Mouse (Mus musculus) right cerebral cortex, adult 2 months (tissue): Measurements from ENCODE around the gene Chd5.

Experiments
- DNase-seq, 2 experiments: peaks; one replicate each; pipeline ENCODE4 v3.0.0; 2021 to 2022; ENCODE audit warnings: low spot score in 2 of 2

Chd5 gene

DNA sequence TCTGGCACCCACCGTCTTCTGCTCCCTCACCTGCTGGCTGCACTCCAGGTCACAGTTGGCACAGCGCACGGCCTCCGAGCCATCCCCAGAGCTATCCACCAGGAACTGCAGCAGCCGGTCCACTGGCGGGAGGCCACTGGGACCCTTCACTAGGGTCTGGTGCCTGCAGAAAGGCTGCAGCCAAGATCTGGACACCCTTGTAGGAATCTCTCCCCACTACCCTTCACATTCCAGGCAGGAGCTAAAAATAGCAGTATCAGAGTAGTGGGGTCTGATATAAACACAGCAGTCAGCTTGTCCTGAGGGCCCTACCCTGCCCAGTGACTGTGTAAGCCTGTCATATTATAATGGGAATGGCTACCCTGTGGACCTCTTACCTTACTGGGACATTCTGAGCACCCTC lies 20.8 kb upstream of the Chd5 start:
- DNase-seq: no peak

DNA sequence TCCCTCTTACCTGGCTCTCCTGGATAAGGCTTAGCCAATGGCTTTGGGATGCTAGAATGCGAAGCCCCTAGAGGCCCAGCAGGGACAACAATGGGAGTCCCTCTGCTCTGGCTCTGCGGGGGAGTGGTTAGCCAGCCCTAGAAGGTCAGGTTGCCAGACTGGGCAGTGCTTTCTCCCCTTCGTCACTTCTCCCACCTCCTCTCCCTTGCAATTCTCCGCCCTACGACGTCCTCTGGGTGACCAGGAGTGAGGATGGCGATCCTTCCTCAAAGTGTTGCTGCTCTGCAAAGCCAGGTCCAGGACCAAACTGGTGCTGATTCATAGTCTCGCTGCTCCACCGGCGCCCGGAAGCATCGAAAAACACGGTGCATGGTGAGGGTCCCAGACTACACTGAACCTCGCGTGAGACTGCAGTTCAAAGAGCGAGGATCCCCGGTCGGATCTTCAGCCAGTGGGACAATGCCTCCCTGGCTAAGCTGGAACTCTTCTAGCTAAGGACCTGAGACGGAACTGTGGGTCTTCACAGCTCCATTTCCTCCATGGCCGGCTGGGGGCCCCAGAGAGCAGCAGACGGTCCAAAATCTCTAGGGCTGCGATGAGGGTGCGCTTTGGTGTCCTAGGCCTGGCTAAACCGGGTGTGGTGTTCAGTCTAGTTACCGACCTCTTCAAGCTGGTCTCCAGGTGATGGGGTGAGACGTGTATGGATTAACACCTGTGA lies 19.8 kb upstream of the Chd5 start, which contains the start of gene Rnf207:
TSS of gene Rnf207 (minus strand) at position 477 of the 718 bp plus-strand sequence.
- peak; percentile 57 to 68 for DNase-seq

DNA sequence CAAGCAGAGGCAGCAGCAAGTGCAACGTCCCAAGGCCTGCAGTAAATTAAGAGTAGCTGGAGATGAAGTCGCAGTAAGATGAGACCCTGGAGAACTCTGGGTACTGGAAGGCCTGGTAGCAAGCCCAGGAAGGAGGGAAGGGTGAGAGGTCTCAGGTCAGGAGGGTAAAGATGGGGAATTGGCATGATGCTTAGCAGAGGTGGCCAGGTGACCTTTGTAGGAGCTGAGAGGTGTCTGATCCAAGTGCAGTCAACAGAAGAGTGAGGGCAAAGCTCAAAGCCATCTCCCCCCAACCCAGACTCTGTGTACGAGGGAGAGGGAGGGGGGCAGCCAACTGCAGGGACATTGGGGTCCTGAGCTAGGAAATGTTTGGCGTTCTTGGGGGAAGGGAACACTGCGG lies 17.0 kb upstream of the Chd5 start:
- DNase-seq: no peak

DNA sequence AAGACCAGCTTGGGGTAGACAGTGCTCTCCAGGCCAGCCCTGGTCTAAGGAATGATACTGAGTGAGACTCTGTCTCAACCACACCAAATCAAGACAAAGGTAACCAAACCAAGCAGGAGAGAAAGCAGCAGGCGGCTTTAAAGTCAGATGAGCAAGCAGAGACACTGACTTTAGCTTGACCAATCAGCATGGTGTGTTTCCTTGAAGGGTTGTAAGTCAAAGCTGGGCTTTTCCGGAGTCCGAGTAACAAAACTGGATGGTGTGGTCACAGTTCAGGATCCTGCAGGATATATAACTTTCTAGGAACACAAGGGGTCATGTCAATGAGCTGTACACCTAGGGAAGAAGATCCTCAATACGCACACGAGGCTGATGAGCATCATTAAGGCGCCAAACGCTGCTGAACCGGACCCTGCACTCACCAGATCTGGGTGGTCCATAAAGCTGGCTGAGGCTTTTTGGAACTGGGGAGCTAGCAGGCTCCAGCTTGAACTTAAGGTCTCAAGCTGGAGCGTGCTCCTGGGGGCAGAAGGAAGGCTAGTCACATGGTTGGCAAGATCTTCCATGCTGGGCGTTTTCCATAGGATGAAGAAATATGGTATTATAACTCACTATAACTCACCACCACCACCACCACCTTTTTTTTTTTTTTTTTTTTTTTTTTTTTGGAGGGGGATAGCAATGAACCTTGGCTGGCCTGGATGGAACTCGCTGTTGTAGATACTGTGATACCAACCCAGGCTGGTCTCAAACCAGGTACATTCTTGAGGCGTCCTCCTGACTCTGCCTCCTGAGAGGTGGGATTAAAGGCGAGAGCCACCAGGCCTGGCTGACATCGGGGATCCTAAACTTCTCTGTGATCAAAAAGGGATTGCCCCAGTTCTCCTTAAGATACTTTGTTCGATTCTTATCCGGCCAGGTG lies 13.5 kb upstream of the Chd5 start:
- DNase-seq: no peak

DNA sequence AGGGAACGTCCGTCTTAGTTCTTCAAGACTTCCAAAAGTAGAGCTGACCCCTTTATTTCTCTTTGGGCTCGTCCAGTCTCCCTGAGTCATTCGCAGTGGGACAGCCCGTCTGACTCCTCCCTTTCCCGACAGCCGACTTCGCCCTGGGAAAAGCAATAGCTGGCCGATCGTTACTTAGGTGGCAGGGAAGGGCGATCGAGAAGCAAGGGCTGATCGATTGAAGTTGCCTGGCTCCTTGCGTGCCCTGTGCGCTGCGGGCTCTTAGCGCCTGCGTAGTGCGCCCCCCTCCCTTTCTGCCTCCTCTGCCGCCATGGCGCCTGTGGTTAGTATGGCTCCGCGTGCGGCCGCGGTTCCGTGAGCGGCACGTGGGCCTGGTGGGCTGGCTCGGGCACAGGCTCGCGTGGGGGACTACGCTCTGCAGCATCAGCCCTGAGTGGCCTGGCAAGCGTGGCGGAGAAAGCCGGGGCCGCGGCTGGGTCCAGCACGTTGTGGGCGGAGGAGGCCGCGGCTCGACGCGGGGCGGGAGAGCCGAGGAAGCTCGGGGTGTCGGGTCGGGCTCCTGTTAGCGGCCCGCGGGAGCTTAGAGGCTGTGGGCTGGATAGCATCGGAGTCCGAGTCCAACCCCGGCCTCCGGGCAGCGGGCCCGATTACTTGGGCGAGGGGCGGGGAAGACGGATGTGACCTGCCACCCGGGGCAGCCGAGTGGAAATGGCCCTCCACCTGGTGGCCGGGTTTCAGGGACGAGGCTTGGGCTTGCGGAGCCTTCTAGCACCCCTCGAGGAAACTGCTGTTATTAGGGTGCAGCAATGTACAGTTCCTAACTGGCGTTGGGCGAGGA lies 12.7 kb upstream of the Chd5 start, which contains the start of gene Rpl22:
TSS of gene Rpl22 (plus strand) at position 169 of the 838 bp plus-strand sequence.
- DNase-seq: peak; percentile 96

DNA sequence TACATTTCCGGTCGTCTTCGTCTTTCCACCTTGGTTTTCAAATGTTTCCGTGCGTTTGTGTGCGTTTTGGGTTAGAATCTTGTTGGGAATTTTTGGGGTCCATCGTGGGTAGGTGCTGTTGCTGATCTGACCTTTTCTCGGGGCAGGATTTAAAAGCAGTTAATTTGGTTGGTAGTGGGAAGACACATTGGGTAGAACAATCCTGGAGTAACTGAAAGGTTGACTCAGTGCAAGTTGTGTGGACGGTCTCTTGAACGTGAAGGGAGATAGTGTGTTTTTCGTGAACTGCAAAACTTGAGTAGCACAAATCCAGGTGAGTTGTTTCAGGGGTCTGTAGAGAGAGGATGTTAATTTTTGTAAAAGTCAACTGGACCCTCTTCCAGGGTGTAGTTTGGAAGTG lies 11.9 kb upstream of the Chd5 start:
- DNase-seq: no peak

DNA sequence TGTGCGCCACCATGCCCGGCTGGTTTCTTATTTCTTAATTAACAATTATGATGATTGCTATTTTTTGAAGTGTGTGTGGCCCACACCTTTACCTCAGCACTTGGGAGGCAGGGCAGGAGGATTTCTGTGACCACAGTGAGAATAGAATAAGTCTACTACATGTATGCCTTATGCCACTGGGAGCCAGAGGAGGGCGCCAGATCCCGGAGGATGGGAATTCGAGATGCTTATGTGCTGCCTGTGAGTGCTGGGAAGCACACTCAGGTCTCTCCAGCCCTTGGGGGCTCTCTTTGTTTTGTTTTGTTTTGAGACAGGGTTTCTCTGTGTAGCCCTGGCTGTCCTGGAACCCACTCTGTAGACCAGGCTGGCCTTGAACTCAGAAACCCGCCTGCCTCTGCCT lies 9.8 kb upstream of the Chd5 start:
- no peak for DNase-seq

DNA sequence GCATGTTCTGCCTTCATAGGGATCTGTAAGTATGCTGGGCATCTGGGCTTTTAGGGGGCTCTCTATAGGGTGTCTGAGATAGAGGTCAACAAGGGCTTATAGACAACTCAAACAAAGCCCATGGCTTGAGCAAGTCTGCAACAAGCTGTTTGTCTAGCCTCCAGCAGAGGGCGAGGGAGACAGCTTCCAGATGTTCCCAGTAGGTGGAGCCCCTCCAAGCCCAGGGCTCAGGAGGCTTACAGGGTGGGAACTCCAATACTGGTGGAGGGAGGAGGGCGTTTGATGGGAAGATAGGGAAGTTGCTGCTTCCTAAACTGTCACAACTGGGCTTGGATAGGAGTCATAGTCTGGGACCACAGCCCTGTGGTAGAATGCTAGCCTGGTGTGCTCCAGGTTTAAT lies 5.5 kb upstream of the Chd5 start:
- peak in 1 of 2 experiments; percentile 81 for DNase-seq

DNA sequence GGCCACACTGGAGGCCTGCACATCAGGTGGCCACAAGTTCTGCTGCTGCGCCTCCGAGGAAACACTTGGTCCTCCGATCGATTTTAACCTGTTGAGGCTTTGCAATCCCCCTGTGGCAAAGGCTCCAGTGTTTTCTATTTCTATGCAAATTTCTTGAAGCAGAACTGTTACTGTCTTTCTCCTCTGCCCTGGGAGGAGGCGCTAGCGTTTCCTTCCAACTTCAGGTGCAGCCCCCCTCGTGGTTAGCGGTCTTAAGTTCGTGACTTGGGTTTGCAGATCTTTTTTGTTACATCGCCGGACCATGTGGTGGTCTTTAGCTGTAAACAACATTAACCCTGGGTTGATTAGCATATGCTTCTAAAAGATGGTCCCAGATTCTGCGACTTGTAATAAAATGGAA lies 4.9 kb upstream of the Chd5 start:
- no peak for DNase-seq

DNA sequence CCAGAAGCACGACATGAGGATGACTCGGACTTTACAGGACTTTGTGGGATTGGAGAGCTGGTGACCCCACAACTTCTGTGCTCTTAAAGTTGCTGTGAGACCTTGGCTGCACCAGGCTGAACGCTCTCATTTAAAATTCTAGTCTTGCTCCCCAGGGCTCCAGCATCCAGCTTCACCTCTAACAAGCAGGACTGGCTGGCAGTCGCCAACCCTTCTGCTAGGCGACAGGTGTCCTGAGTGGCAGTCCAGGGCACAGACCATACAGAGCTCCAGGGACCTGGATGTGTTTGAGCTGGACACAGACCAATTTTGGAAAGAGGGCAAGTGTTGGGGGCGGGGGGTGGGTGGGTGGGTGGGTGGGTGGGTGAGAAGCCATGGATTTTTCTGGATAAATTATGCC lies 679 bp upstream of the Chd5 start:
- no peak for DNase-seq

DNA sequence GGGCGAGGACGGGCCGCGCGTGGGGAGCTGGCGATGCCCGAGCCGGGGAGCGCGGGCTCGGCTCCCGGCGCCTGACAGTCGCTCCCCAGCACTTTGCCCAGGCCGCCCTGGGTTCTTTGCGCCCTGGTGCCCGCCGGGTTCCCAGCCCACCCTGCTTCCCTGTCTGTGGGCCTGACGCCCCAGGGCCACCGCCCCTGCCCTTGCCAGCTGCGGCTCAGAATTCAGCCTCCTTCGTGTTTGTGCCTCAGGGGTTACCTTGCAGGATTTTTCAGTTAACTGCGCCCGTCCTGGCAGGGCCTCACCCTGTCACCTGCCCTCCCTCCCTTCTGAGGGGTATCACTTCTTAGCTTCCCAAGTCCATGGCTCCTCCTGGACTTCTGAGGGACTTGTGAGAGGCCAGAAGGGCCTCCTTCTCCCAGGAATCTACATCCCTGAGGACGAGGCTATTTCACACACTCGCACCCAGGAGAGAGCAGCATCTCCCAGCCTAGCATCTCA lies 891 bp downstream of the Chd5 start:
- DNase-seq: no peak

DNA sequence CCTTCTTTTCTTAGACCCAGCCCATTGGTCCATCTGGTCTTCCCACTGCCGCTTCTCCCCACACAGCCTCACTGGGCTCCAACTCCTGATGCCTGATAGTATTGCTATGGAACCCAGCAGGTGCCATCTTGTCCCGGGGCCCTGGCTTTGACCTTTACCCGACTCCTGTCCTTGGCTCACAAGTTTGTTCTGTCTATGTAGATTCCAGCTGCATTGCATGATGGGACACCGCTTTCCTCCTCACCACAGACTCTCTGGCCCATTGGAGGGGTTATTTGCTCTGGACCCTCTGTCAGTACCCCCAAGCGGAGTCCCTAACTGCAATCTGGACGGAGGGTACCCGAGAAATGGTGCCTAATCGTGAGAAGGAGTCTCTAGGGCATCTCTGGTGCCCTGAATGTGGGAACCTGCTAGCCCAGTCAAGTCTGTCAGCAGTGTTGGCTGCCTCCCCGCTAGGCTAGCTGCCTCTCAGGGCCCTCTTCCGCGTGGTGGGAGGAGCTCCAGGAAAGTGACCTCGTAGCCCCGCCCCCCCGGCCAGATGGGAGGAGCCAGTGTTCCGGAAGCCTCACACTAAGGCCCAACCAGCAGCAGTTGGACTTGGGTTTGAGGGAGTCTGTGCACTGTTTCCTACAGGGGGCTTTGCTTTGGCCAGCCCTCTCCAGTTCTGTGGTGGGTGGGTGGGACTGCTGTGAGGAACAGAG lies 2.3 kb downstream of the Chd5 start:
- DNase-seq: no peak

DNA sequence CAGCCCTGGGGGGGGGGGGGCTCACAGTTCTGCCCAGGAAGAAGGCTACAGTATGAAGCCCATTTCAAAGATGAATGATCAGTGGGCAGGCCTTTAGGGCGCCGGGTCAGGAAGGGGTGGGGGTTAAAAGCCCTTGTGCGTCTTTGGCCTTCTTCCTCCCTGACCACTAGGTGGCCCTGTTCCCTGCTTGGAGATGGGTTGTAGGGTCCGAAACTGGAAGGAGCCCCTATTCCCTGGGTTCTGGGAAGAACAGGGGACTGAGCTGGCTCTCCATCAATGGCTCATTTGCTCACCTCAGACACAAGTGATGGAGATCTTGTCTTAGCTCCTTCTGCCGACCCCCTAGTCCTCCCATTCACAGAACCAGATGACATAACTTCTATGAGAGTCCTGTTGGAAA lies 4.8 kb downstream of the Chd5 start:
- no peak for DNase-seq

DNA sequence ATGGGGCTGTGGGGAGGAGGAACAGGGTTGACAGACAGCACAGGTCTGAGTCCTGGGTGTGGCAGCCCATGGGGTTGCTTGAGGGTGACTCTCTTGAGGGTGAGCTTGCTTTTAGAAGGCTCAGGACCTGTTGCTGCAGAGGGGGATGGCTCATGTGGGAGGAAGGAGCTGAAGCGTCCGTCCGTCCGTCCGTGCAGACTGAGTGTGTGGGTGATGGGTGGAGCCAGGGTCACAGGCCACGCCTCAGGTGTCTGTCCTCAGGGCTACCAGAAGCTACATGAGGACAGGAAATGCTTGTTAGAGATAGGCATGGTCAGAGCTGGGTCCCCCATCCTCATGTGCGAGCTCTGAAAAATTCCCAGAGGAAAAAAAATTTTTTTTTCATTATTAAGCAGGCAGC lies 6.2 kb downstream of the Chd5 start:
- no peak for DNase-seq

DNA sequence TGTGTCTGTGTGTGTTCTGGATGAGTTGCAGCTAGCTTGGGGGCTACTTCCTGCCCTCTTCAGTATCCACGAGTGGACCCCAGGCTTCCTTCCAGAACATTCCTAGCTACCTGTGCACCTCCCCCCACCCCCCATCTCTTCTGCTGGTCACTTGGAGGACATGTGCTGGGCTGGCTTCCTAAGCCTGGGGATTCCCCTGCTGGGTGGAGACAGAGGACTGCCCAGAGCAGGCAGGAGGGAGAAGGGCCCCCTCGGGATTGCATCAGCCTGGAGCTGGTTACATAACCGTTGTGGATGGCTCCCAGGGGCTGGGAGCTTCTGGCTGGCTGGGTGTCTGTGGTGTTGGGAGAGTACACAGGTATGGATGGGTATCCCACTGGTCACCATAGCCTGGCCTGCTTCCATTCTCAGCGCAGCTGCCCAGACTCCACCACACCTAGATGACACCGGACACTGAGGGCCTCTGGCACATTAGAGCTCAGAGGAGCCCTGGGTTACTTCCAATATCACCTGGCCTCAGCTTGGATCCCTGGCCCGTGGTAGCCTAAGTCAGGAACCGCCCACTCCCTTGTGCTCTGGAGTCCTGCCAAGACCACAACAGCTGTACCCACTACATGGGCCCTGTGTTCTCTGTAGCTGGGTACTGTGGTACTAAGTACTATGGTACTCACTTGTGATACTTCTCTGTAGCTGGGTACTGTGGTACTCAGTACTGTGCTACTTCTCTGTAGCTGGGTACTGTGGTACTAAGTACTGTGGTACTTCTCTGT lies 6.9 kb downstream of the Chd5 start:
- DNase-seq: peak; percentile 62 to 64

DNA sequence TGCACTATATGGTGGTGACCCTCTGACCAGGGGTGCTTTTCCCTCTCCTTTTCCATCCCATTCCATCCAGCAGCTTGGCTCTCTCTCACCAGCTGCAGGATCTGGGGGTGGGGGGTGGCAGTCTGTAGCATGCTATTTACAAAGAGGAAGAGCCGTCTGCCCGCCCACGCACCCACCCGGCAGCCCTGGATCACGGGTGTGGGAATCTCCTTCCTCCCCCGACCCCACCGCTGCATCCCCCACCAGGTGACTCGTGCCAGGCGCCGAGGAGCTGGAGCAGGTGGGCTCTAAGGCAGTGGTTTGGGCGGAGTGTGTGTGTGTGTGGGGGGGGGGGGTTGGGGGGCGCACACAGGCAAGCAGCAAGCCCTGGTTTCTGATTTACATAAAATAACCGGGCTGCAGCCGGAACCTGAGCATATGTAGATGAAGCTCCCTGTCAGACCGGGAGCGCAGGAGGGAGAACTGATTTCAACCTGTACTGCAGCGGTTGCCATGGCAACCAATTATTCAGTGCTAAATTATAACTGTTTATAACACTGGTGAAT lies 11.5 kb downstream of the Chd5 start:
- peak; percentile 82 for DNase-seq

DNA sequence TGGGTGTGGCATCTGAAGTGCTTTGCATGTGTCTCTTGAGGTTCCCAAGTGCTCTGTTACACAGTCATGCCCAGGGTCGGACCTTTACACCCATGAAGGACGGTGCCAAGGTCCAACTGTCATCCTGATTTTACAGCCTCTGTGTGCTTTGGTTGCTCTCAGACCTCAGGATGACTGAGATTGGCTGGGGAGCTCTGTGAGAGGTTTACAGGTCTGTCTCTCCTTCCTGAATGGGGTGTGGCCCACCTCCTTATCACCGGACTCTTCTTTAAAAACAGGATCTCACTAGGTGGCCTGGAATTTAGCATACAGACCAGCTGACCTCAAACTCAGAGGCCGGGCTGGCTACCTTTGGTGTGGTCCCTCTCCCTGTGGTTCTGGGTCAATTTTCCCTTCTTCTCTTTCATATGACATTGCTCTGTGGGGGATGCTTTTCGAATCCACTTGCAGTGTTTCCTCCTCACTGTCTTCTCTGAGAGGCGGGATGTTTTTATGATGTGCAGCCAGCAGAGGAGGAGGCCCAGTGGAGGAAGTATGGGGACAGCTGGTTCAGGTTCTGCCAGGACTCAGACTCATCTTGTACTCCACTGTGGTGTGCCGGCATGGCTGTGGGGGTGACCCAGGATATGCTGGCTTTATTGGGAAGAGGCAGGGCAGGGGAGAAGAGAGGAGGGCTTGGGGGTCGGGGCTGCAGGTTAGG lies 12.4 kb downstream of the Chd5 start:
- DNase-seq: peak; percentile 46 to 56

DNA sequence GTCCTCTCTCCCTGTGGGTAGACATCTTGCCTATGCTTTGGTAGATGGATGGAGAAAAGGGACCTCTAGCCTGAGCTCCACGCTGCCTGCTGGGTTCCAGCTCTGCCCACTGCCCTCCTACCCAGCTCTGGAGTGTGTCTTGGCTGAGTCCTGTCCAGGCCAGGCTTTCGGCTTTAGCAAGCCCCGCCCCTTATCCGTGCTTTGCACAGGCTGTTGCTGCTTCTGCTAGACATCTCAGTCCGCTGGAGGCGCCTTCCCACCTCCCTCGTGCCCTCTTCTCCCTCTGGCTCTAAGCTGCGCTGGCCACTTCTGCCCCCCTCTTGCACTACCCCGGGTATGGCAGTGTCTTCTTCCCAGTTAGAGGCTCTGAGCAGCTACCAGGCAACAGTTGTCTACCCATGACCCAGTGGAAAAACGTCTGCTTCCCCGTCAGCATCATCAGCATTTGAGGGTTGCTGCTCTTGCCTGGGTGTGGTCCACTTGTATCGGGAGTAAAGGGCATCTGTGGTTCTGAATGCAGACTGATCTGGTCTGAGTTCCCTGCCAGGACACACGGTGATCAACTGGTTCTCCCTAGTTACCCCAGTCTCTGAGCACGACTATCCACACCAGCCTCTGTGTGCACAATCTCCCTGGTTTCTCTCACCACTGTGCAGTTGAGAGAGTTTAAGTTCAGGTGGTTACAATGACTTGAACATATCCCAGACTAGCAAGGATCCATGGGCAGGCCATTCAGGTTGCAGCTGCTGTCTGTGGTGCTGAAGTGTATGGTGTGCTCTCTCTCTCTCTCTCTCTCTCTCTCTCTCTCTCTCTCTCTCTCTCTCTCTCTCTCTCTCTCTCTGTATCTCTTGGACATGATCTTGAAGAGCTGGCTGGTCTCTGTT lies 13.2 kb downstream of the Chd5 start:
- no peak for DNase-seq
